Mouse (Mus musculus) inflammation-experienced regulatory T-cells, adult 6 months (primary cell): Measurements from ENCODE around the gene Pafah2. TPM values are rescaled to one million over a fixed set of nuclear protein-coding genes. Genes with fewer than 3 reads are reported as not detected.

Experiments used
- ATAC-seq: one replicate; pipeline ENCODE4 v1.8.0; 2017
- polyA plus RNA-seq, 3 experiments: library from polyadenylated mRNA; unstranded; fragments of 100-300 nt; shearing (Covaris generic); gene quantifications; one replicate each; pipeline ENCODE4 v1.2.1; 2017

The Pafah2 gene
- polyA plus RNA-seq, 3 experiments from 2014 or later, result 0.80 to 1.5 (median 1.2) TPM

- ATAC-seq, result no peak
Observed at GRCm38 (mm10) chr4:134425088-134425487, 29.0 kb downstream of the Pafah2 start.

GRCm38 (mm10) chr4:134430381-134431004 is 34.4 kb downstream of the Pafah2 start:
- ATAC-seq, result no peak

GRCm38 (mm10) chr4:134432686-134433360 is 36.7 kb downstream of the Pafah2 start:
- no peak for ATAC-seq

- ATAC-seq, result no peak
Observed at GRCm38 (mm10) chr4:134436185-134436584, 40.1 kb downstream of the Pafah2 start.

- ATAC-seq, result no peak
Observed at GRCm38 (mm10) chr4:134436659-134437058, 40.5 kb downstream of the Pafah2 start.

- no peak for ATAC-seq
Observed at GRCm38 (mm10) chr4:134439119-134439518, 43.0 kb downstream of the Pafah2 start.

GRCm38 (mm10) chr4:134439919-134440318 is 43.8 kb downstream of the Pafah2 start:
- no peak for ATAC-seq

- no peak for ATAC-seq
Observed at GRCm38 (mm10) chr4:134442216-134442615, 46.1 kb downstream of the Pafah2 start.

GRCm38 (mm10) chr4:134443589-134443988 is 47.5 kb downstream of the Pafah2 start:
- no peak for ATAC-seq

GRCm38 (mm10) chr4:134444949-134445348 is 48.8 kb downstream of the Pafah2 start:
- no peak for ATAC-seq

- no peak for ATAC-seq
Observed at GRCm38 (mm10) chr4:134445489-134445888, 49.4 kb downstream of the Pafah2 start.

GRCm38 (mm10) chr4:134447966-134448365 is 51.8 kb downstream of the Pafah2 start:
- no peak for ATAC-seq

GRCm38 (mm10) chr4:134449595-134450391 is 53.7 kb downstream of the Pafah2 start:
- ATAC-seq, result no peak

GRCm38 (mm10) chr4:134450392-134451195 is 54.5 kb downstream of the Pafah2 start:
- ATAC-seq, result no peak

- no peak for ATAC-seq
Observed at GRCm38 (mm10) chr4:134451484-134451883, 55.4 kb downstream of the Pafah2 start.

GRCm38 (mm10) chr4:134453619-134454400 is 57.7 kb downstream of the Pafah2 start:
- no peak for ATAC-seq

- ATAC-seq, result no peak
Observed at GRCm38 (mm10) chr4:134455310-134455709, 59.2 kb downstream of the Pafah2 start.

GRCm38 (mm10) chr4:134457130-134457825 is 61.2 kb downstream of the Pafah2 start:
- no peak for ATAC-seq

- ATAC-seq, result no peak
Observed at GRCm38 (mm10) chr4:134458856-134459255, 62.7 kb downstream of the Pafah2 start.

GRCm38 (mm10) chr4:134460277-134460676 is 64.2 kb downstream of the Pafah2 start:
- peak; percentile 48 for ATAC-seq

GRCm38 (mm10) chr4:134461252-134461651 is 65.1 kb downstream of the Pafah2 start:
- no peak for ATAC-seq
